Mouse (Mus musculus) CD4-positive, CD25-positive, alpha-beta regulatory T cell, adult 2 months (primary cell): Measurements from ENCODE around the gene Idh3a.
A peak's percentile ranks its signal among the peaks of the same experiment; 100 is the strongest.
"Not testable (repeated sequence)": the region's sequence is repeated elsewhere in the genome, so short reads cannot be mapped to it uniquely, and the experiment has no call there.

Source experiments
- DNase-seq: peaks from one replicate; pipeline ENCODE4 v3.0.0-alpha.2; 2012; ENCODE audit warnings: low read depth, low spot score

Gene Idh3a

GRCm38 (mm10) chr9:54586199-54587061 lies at the start of gene Idh3a:
Idh3a (plus strand) TSS chr9:54586334.
- DNase-seq = peak; percentile 99

- DNase-seq = no peak
These were observed 49.1 kb upstream of the Idh3a start for GRCm38 (mm10) chr9:54537030-54537429.

GRCm38 (mm10) chr9:54537480-54537879 lies 48.7 kb upstream of the Idh3a start:
- no peak for DNase-seq

GRCm38 (mm10) chr9:54538244-54538643 lies 47.9 kb upstream of the Idh3a start:
- DNase-seq = no peak

- DNase-seq = no peak
These were observed 47.5 kb upstream of the Idh3a start, which contains the start of gene Sh2d7 for GRCm38 (mm10) chr9:54538684-54539083. Sh2d7 (plus strand) TSS chr9:54538984.

- DNase-seq = no peak
These were observed 45.3 kb upstream of the Idh3a start for GRCm38 (mm10) chr9:54540801-54541200.

GRCm38 (mm10) chr9:54544212-54544953 lies 41.8 kb upstream of the Idh3a start:
- no peak for DNase-seq

- no peak for DNase-seq
These were observed 41.2 kb upstream of the Idh3a start for GRCm38 (mm10) chr9:54544954-54545315.

GRCm38 (mm10) chr9:54547536-54547935 lies 38.6 kb upstream of the Idh3a start:
- DNase-seq = peak; percentile 71

- no peak for DNase-seq
These were observed 36.7 kb upstream of the Idh3a start for GRCm38 (mm10) chr9:54549433-54549832.

GRCm38 (mm10) chr9:54552409-54552808 lies 33.7 kb upstream of the Idh3a start:
- peak; percentile 52 for DNase-seq

- DNase-seq = no peak
These were observed 31.1 kb upstream of the Idh3a start for GRCm38 (mm10) chr9:54555044-54555443.

- no peak for DNase-seq
These were observed 27.4 kb upstream of the Idh3a start for GRCm38 (mm10) chr9:54558731-54559130.

GRCm38 (mm10) chr9:54559771-54560471 lies 26.2 kb upstream of the Idh3a start, which contains the start of gene Cib2:
Cib2 (minus strand) TSS chr9:54560218.
- DNase-seq = peak; percentile 79

GRCm38 (mm10) chr9:54560831-54561601 lies 25.1 kb upstream of the Idh3a start:
- no peak for DNase-seq

- no peak for DNase-seq
These were observed 19.2 kb upstream of the Idh3a start for GRCm38 (mm10) chr9:54566958-54567357.

- DNase-seq = no peak
These were observed 17.4 kb upstream of the Idh3a start for GRCm38 (mm10) chr9:54568732-54569131.

GRCm38 (mm10) chr9:54571130-54571839 lies 14.8 kb upstream of the Idh3a start:
- DNase-seq = no peak

- no peak for DNase-seq
These were observed 2.4 kb upstream of the Idh3a start for GRCm38 (mm10) chr9:54583712-54584111.

- DNase-seq = not testable (repeated sequence)
These were observed 2.0 kb upstream of the Idh3a start for GRCm38 (mm10) chr9:54584127-54584526.

GRCm38 (mm10) chr9:54585839-54586198 lies 315 bp upstream of the Idh3a start:
- no peak for DNase-seq
